Mouse (Mus musculus): ENCODE measurements around the gene Cep112. TPM values are rescaled to one million over a fixed set of nuclear protein-coding genes. Genes with fewer than 3 reads are reported as not detected.

Gene Cep112
- polyA plus RNA-seq, 1 experiment from 2014 or later = 6.4 TPM

GRCm38 (mm10) chr11:108606836-108607235 lies 181.8 kb downstream of the Cep112 start:
- Histone ChIP-seq H3K9me3 (replicated peaks) (no peaks in the 10 kb centered on the region), H3K36me3 (no peaks in the 10 kb centered on the region), H3K4me2 (no peak overlapping the region), H3K4me3 (replicated peaks) (peak overlapping the region; percentile 15; the same call in 1 of the 2 replicates), H3K27me3 (replicated peaks) (no peaks in the 10 kb centered on the region), H3K9ac (replicated peaks) (no peak overlapping the region), H3K27ac (replicated peaks) (no peak overlapping the region), H3K4me1 (peaks cover 5% of the 10 kb centered on the region; the same call in 1 of the 2 replicates)
- no peak for ATAC-seq (ENCODE audit: low FRiP score)

DNA sequence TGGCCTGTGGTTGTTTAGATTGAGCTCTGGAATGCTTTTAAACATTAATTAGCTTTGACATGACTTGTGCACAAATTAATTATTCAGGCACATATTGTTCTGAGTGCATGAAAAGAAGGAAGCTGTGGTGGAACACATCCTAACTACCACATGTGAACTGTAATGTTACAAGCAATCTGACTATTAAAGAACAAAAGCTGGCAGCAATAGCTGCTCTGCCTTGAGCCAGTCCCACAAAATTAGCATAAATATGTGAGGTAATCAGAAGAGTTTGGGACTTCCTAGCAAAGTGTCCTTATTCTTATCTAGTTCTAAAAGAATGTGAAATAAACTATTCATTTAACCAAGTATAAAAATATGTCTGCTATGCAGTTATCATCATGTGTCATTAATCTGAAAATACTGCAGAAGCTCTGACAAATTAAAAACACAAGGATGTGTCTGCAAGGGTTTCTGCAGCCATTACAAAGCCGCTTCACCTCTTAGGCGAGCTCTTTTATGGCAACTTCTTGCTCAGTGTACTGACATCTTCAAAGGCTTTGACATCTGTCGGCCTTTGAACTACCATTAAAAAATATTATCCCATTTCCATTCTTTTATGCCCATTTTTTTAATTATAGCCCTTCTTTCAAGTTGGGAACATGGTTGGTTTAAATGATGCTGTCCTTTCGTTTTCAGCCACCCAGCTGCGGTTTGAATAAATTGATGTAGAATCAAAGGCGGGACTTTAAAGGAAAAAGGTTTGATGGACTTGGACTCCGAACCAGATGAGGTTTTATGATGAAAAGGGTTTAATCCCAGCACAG lies 195.8 kb downstream of the Cep112 start:
- Histone ChIP-seq H3K4me2 (no peak overlapping the region), H3K27ac (replicated peaks) (0 out of 2 replicates have a peak overlapping the region, but pooled peaks have one; percentile 37), H3K4me3 (replicated peaks) (no peak overlapping the region), H3K9ac (replicated peaks) (no peak overlapping the region), H3K36me3 (no peaks in the 10 kb centered on the region), H3K27me3 (replicated peaks) (no peaks in the 10 kb centered on the region), H3K9me3 (replicated peaks) (no peaks in the 10 kb centered on the region), H3K4me1 (no peaks in the 10 kb centered on the region; the same call in 1 of the 2 replicates)
- no peak for ATAC-seq (ENCODE audit: low FRiP score)
- 55% methylated on average over 7 of the region's 7 CpGs for WGBS

- Histone ChIP-seq H3K27me3 (replicated peaks) (no peaks in the 10 kb centered on the region), H3K9ac (replicated peaks) (no peak overlapping the region), H3K4me2 (no peak overlapping the region), H3K27ac (replicated peaks) (0 out of 2 replicates have a peak overlapping the region, but pooled peaks have one; percentile 3), H3K9me3 (replicated peaks) (no peaks in the 10 kb centered on the region), H3K36me3 (no peaks in the 10 kb centered on the region), H3K4me1 (no peaks in the 10 kb centered on the region; the same call in 1 of the 2 replicates), H3K4me3 (replicated peaks) (no peak overlapping the region)
- 65% methylated on average over 9 of the region's 9 CpGs for WGBS
- no peak for ATAC-seq (ENCODE audit: low FRiP score)
Observed at GRCm38 (mm10) chr11:108621434-108621901, 196.5 kb downstream of the Cep112 start.

DNA sequence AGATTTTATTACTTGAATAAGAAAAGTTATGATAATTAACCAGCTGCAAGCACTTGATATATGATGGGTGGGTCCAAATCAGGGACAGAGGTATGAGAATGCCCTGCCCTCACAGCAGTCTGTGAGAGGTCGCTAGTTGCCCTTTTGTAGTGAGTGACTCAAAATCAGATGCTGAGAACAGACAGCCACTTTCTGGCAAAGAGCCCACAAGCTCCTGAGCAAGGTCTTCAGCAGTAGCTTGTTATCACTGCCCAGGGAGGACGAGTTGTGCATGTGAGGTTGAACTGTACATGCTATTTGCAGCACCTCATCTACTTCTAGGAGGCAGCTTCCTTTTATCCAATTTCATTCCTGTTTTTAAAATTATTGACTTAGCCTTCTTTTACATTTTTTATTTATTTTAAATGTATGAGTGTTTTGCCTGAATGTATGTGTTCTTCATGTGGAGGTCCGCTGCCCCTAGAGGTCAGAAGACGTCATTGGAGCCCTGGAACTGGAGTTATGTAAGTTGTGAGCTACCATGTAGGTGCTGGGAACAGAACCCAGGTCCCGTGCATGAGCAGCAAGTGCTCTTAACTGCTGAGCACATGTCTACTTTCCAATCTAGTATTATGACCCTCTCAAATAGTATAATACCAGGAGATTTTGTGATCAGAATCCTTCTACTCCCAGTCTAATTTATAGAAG lies 200.7 kb downstream of the Cep112 start:
- H3K4me3 ChIP-seq (replicated peaks) = no peak overlapping the region
- WGBS = 84% methylated on average over 5 of the region's 5 CpGs
- no peaks in the 10 kb centered on the region; the same call in 1 of the 2 replicates for H3K4me1 ChIP-seq
- no peaks in the 10 kb centered on the region for H3K9me3 ChIP-seq (replicated peaks)
- ATAC-seq (ENCODE audit: low FRiP score) = no peak
- no peak overlapping the region for H3K27ac ChIP-seq (replicated peaks)
- no peaks in the 10 kb centered on the region for H3K36me3 ChIP-seq
- no peak overlapping the region for H3K9ac ChIP-seq (replicated peaks)
- H3K27me3 ChIP-seq (replicated peaks) = no peaks in the 10 kb centered on the region
- H3K4me2 ChIP-seq = no peak overlapping the region

- no peak for ATAC-seq (ENCODE audit: low FRiP score)
- no peaks in the 10 kb centered on the region for H3K36me3 ChIP-seq
- H3K4me3 ChIP-seq (replicated peaks) = no peak overlapping the region
- no peaks in the 10 kb centered on the region for H3K4me1 ChIP-seq
- H3K27me3 ChIP-seq (replicated peaks) = no peaks in the 10 kb centered on the region
- no peak overlapping the region for H3K9ac ChIP-seq (replicated peaks)
- no peak overlapping the region for H3K27ac ChIP-seq (replicated peaks)
- 89% methylated on average over 2 of the region's 2 CpGs for WGBS
- H3K4me2 ChIP-seq = no peak overlapping the region
- H3K9me3 ChIP-seq (replicated peaks) = no peaks in the 10 kb centered on the region
Observed at GRCm38 (mm10) chr11:108637780-108638179, 212.8 kb downstream of the Cep112 start.

DNA sequence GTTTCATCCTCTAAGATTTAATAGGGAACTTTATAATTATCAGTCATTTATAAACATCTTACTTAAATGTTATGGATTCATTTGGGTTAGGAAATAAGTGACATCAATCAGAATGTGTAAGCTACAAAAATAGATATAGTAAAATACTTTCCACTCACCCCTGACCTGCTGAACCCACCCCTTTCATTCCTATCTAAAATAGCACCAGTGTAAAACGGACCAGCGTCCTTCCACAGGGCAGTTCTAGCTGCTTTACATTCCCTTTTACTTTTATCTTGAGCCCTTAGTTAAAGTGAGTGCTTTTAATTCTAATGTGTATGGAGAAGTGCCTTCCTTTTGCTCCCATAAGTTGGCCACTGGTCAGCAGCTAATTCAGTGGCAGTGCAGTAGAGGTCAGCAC lies 230.6 kb downstream of the Cep112 start:
- H3K9ac ChIP-seq (replicated peaks) = no peak overlapping the region
- no peak overlapping the region for H3K4me3 ChIP-seq (replicated peaks)
- no peak for ATAC-seq (ENCODE audit: low FRiP score)
- H3K4me2 ChIP-seq = no peak overlapping the region
- WGBS = 87% methylated on average over 2 of the region's 2 CpGs
- H3K4me1 ChIP-seq = no peaks in the 10 kb centered on the region
- no peaks in the 10 kb centered on the region for H3K27me3 ChIP-seq (replicated peaks)
- H3K36me3 ChIP-seq = no peaks in the 10 kb centered on the region
- H3K27ac ChIP-seq (replicated peaks) = no peak overlapping the region
- H3K9me3 ChIP-seq (replicated peaks) = no peaks in the 10 kb centered on the region

GRCm38 (mm10) chr11:108682014-108682413 lies 257.0 kb downstream of the Cep112 start:
- no peaks in the 10 kb centered on the region for H3K4me1 ChIP-seq
- H3K36me3 ChIP-seq = no peaks in the 10 kb centered on the region
- H3K27me3 ChIP-seq (replicated peaks) = no peaks in the 10 kb centered on the region
- H3K4me3 ChIP-seq (replicated peaks) = no peak overlapping the region
- ATAC-seq (ENCODE audit: low FRiP score) = no peak
- no peak overlapping the region for H3K4me2 ChIP-seq
- WGBS = 98% methylated on average over 3 of the region's 3 CpGs
- no peak overlapping the region for H3K27ac ChIP-seq (replicated peaks)
- H3K9ac ChIP-seq (replicated peaks) = no peak overlapping the region
- 0 out of 2 replicates have a peak, but pooled peaks cover 3% of the 10 kb centered on the region for H3K9me3 ChIP-seq (replicated peaks)

DNA sequence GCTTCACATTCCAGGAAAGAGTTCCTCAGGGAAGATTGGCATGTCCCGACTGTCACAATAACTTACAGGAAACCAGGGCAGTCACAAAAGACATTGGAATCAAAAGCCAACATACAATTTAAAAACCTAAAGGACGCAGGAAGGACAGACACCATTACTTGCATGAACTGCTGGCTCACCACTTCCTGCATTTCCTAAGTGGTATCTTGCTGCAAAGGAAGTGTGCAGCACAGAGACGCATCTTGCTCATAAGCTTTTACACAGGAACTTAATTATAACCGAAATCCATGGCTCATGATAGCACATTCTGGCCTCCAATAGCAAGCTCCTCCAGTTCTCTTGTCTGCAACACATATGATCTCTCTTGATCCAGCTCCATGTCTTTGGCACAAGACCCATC lies 271.6 kb downstream of the Cep112 start:
- H3K4me1 ChIP-seq = no peaks in the 10 kb centered on the region
- H3K4me3 ChIP-seq (replicated peaks) = no peak overlapping the region
- no peak overlapping the region for H3K4me2 ChIP-seq
- H3K36me3 ChIP-seq = no peaks in the 10 kb centered on the region
- H3K9me3 ChIP-seq (replicated peaks) = no peaks in the 10 kb centered on the region
- 90% methylated on average over 4 of the region's 4 CpGs for WGBS
- no peaks in the 10 kb centered on the region for H3K27me3 ChIP-seq (replicated peaks)
- ATAC-seq (ENCODE audit: low FRiP score) = no peak
- no peak overlapping the region for H3K9ac ChIP-seq (replicated peaks)
- H3K27ac ChIP-seq (replicated peaks) = no peak overlapping the region

GRCm38 (mm10) chr11:108752301-108752700 lies 327.3 kb downstream of the Cep112 start:
- 40% methylated on average over 7 of the region's 7 CpGs for WGBS
- H3K4me2 ChIP-seq = no peak overlapping the region; the same call in 1 of the 2 replicates
- 0 out of 2 replicates have a peak overlapping the region, but pooled peaks have one; percentile 28 for H3K27ac ChIP-seq (replicated peaks)

GRCm38 (mm10) chr11:108752765-108753164 lies 327.8 kb downstream of the Cep112 start:
- Histone ChIP-seq H3K4me3 (replicated peaks) (no peak overlapping the region), H3K9me3 (replicated peaks) (no peaks in the 10 kb centered on the region), H3K36me3 (no peaks in the 10 kb centered on the region), H3K27me3 (replicated peaks) (no peaks in the 10 kb centered on the region), H3K4me2 (no peak overlapping the region), H3K9ac (replicated peaks) (no peak overlapping the region), H3K27ac (replicated peaks) (no peak overlapping the region), H3K4me1 (peaks cover 15% of the 10 kb centered on the region)
- ATAC-seq (ENCODE audit: low FRiP score) = no peak
- 88% methylated on average over 2 of the region's 2 CpGs for WGBS

More at GRCm38 (mm10) chr11:108752301-108752700, 327.3 kb downstream of the Cep112 start:
- Histone ChIP-seq H3K9me3 (replicated peaks) (no peaks in the 10 kb centered on the region), H3K27me3 (replicated peaks) (no peaks in the 10 kb centered on the region), H3K4me1 (peaks cover 15% of the 10 kb centered on the region), H3K4me3 (replicated peaks) (no peak overlapping the region), H3K36me3 (no peaks in the 10 kb centered on the region), H3K9ac (replicated peaks) (no peak overlapping the region)
- ATAC-seq (ENCODE audit: low FRiP score) = no peak

GRCm38 (mm10) chr11:108753361-108754240 lies 328.6 kb downstream of the Cep112 start:
- H3K9me3 ChIP-seq (replicated peaks) = no peaks in the 10 kb centered on the region
- no peak overlapping the region for H3K9ac ChIP-seq (replicated peaks)
- H3K4me3 ChIP-seq (replicated peaks) = no peak overlapping the region
- H3K27me3 ChIP-seq (replicated peaks) = no peaks in the 10 kb centered on the region
- H3K4me2 ChIP-seq = no peak overlapping the region
- peaks cover 15% of the 10 kb centered on the region for H3K4me1 ChIP-seq
- 59% methylated on average over 7 of the region's 7 CpGs for WGBS
- H3K36me3 ChIP-seq = no peaks in the 10 kb centered on the region
- ATAC-seq (ENCODE audit: low FRiP score) = no peak
- 0 out of 2 replicates have a peak overlapping the region, but pooled peaks have one; percentile 4 for H3K27ac ChIP-seq (replicated peaks)
